5 mouse cellular contexts compared by ENCODE assay signal in genomic region chr12:5891786-5892185, GRCm38 (mm10).
DNase-seq lines count a peak whose midpoint lies in the region; ATAC-seq lines count a peak whose summit lies in the region.
"Not testable (repeated sequence)": the region's sequence is repeated elsewhere in the genome, so short reads cannot be mapped to it uniquely, and the experiment has no call there.

No protein-coding gene starts in this region.

- not testable (repeated sequence) for H3K27me3 ChIP-seq in forebrain, embryonic 12.5 days; forebrain, embryonic 14.5 days (replicated peaks; ENCODE audit: control insufficient read depth, insufficient read depth, low read length); forebrain, embryonic 16.5 days (replicated peaks; ENCODE audit: control insufficient read depth, insufficient read depth, low read length); hindbrain, embryonic 13.5 days; midbrain, embryonic 12.5 days

- not testable (repeated sequence) for H3K9ac ChIP-seq in forebrain, embryonic 12.5 days; forebrain, embryonic 14.5 days (ENCODE audit: low read length); forebrain, embryonic 16.5 days (replicated peaks; ENCODE audit: low read depth, low read length); hindbrain, embryonic 13.5 days; midbrain, embryonic 12.5 days (replicated peaks)

- not testable (repeated sequence) for H3K4me3 ChIP-seq in forebrain, embryonic 12.5 days (replicated peaks); forebrain, embryonic 14.5 days (ENCODE audit: low read depth, low read length); forebrain, embryonic 16.5 days (replicated peaks; ENCODE audit: low read length); hindbrain, embryonic 13.5 days; midbrain, embryonic 12.5 days

- peak; percentile 77; the same call in 1 of the 2 replicates for ATAC-seq in forebrain, embryonic 12.5 days (ENCODE audit: low FRiP score)
- peak; percentile 82 for ATAC-seq in forebrain, embryonic 14.5 days
- peak; percentile 90 for ATAC-seq in forebrain, embryonic 16.5 days
- ATAC-seq in hindbrain, embryonic 13.5 days (ENCODE audit: low FRiP score), result peak; percentile 77
- ATAC-seq in midbrain, embryonic 12.5 days (ENCODE audit: low FRiP score, low read depth), result peak; percentile 82

- not testable (repeated sequence) for H3K9me3 ChIP-seq in forebrain, embryonic 12.5 days; forebrain, embryonic 14.5 days (replicated peaks; ENCODE audit: control insufficient read depth, low read length); forebrain, embryonic 16.5 days (ENCODE audit: control insufficient read depth, low read length); hindbrain, embryonic 13.5 days; midbrain, embryonic 12.5 days

- not testable (repeated sequence) for DNase-seq in forebrain, embryonic 14.5 days (ENCODE audit: low spot score)

- H3K4me1 ChIP-seq in forebrain, embryonic 12.5 days; forebrain, embryonic 14.5 days (ENCODE audit: control insufficient read depth, insufficient read depth, low read length); forebrain, embryonic 16.5 days (replicated peaks; ENCODE audit: control insufficient read depth, insufficient read depth, low read length); hindbrain, embryonic 13.5 days (replicated peaks); midbrain, embryonic 12.5 days: not testable (repeated sequence)

- H3K36me3 ChIP-seq in forebrain, embryonic 12.5 days (replicated peaks); forebrain, embryonic 14.5 days (ENCODE audit: control insufficient read depth, insufficient read depth, low read length); forebrain, embryonic 16.5 days (ENCODE audit: control insufficient read depth, insufficient read depth); hindbrain, embryonic 13.5 days; midbrain, embryonic 12.5 days: not testable (repeated sequence)

- H3K4me2 ChIP-seq in forebrain, embryonic 12.5 days; forebrain, embryonic 14.5 days (ENCODE audit: low read length); forebrain, embryonic 16.5 days (ENCODE audit: low read length); hindbrain, embryonic 13.5 days; midbrain, embryonic 12.5 days (replicated peaks): not testable (repeated sequence)

- WGBS in forebrain, embryonic 12.5 days, result 75% methylated on average over 2 of the region's 3 CpGs
- WGBS in forebrain, embryonic 14.5 days, result 42% methylated on average over 2 of the region's 3 CpGs
- 51% methylated on average over 2 of the region's 3 CpGs for WGBS in forebrain, embryonic 16.5 days
- WGBS in hindbrain, embryonic 13.5 days, result 61% methylated on average over 2 of the region's 3 CpGs
- WGBS in midbrain, embryonic 12.5 days, result 68% methylated on average over 2 of the region's 3 CpGs

- not testable (repeated sequence) for H3K27ac ChIP-seq in forebrain, embryonic 12.5 days; forebrain, embryonic 14.5 days (ENCODE audit: low read depth, low read length); forebrain, embryonic 16.5 days (ENCODE audit: low read length); hindbrain, embryonic 13.5 days; midbrain, embryonic 12.5 days (replicated peaks)
